Mouse (Mus musculus) MEL (cell line): Measurements from ENCODE around the gene Eif4a2. TPM values are rescaled to one million over a fixed set of nuclear protein-coding genes. Genes with fewer than 3 reads are reported as not detected.
A peak's percentile ranks its signal among the peaks of the same experiment; 100 is the strongest.

Source experiments
- DNase-seq: peaks from one replicate; pipeline ENCODE4 v3.0.0; 2011; ENCODE audit warnings: low read depth, low spot score
- H3K27ac ChIP-seq: 2 replicates; pipeline ENCODE4 v1.5.1; 2012; ENCODE audit warnings: low read depth, mild to moderate bottlenecking, control low read depth, low read length, moderate library complexity; ENCODE audit not compliant: control insufficient read depth
- H3K27me3 ChIP-seq, 2 experiments: fragments of 150-350 bp in 1 of 2; sonication (generic) in 1 of 2; 2 replicates each; pipeline ENCODE4 v1.6.1; 2012; ENCODE audit warnings: low read length in 2 of 2, mild to moderate bottlenecking in 2 of 2, improper control_type of control experiment in 1 of 2, moderate library complexity in 1 of 2; ENCODE audit not compliant: insufficient read depth in 2 of 2, control insufficient read depth in 1 of 2
- H3K36me3 ChIP-seq, 2 experiments: 2 replicates each; pipeline ENCODE4 v1.6.1; 2012 to 2014; ENCODE audit warnings: low read length in 2 of 2, improper control_type of control experiment in 1 of 2, inconsistent platforms in 1 of 2, mild to moderate bottlenecking in 1 of 2; ENCODE audit not compliant: insufficient read depth in 2 of 2, control insufficient read depth in 1 of 2
- H3K4me1 ChIP-seq, 2 experiments: fragments of 150-350 bp in 1 of 2; sonication (generic) in 1 of 2; 2 replicates each; pipeline ENCODE4 v1.6.1; 2012; ENCODE audit warnings: low read length in 2 of 2, improper control_type of control experiment in 1 of 2, mild to moderate bottlenecking in 1 of 2; ENCODE audit not compliant: insufficient read depth in 2 of 2, control insufficient read depth in 1 of 2
- H3K4me3 ChIP-seq, 2 experiments: fragments of 150-350 bp in 1 of 2; sonication (generic) in 1 of 2; 2 replicates each; pipeline ENCODE4 v1.5.1; 2012; ENCODE audit warnings: low read depth in 2 of 2, low read length in 2 of 2, mild to moderate bottlenecking in 2 of 2, moderate library complexity in 2 of 2, control low read depth in 1 of 2, improper control_type of control experiment in 1 of 2; ENCODE audit not compliant: control insufficient read depth in 1 of 2, insufficient read depth in 1 of 2
- H3K79me2 ChIP-seq: 2 replicates; pipeline ENCODE4 v1.6.1; 2012; ENCODE audit warnings: mild to moderate bottlenecking, low read length, moderate library complexity; ENCODE audit not compliant: control insufficient read depth, poor library complexity, insufficient read depth
- H3K9ac ChIP-seq: 2 replicates; pipeline ENCODE4 v1.6.1; 2012; ENCODE audit warnings: low read depth, mild to moderate bottlenecking, control low read depth, low read length, moderate library complexity; ENCODE audit not compliant: control insufficient read depth, poor library complexity, severe bottlenecking
- H3K9me3 ChIP-seq: fragments of 150-350 bp; sonication (generic); replicated peaks from 2 replicates; pipeline ENCODE4 v1.6.1; 2012; ENCODE audit warnings: mild to moderate bottlenecking, low read length, improper control_type of control experiment, moderate library complexity; ENCODE audit not compliant: insufficient read depth
- EP300 ChIP-seq, 2 experiments: IDR thresholded peaks; 2 replicates each; pipeline ENCODE4 v1.6.1; 2011; ENCODE audit warnings: improper control_type of control experiment in 2 of 2, low read length in 2 of 2, low read depth in 1 of 2, mild to moderate bottlenecking in 1 of 2
- ETS1 ChIP-seq: IDR thresholded peaks from 2 replicates; pipeline ENCODE4 v1.6.1; 2012; ENCODE audit warnings: low read depth, mild to moderate bottlenecking, inconsistent platforms, low read length, improper control_type of control experiment, moderate library complexity
- GABPA ChIP-seq: IDR thresholded peaks from 2 replicates; pipeline ENCODE4 v1.6.1; 2012; ENCODE audit warnings: low read depth, mild to moderate bottlenecking, inconsistent platforms, low read length, improper control_type of control experiment, moderate library complexity
- HCFC1 ChIP-seq: IDR thresholded peaks from 2 replicates; pipeline ENCODE4 v1.6.1; 2012; ENCODE audit warnings: low read depth, mild to moderate bottlenecking, inconsistent platforms, low read length, improper control_type of control experiment, moderate library complexity
- MAX ChIP-seq: IDR thresholded peaks from 2 replicates; pipeline ENCODE4 v1.6.1; 2011; ENCODE audit warnings: low read length, improper control_type of control experiment
- MAZ ChIP-seq: IDR thresholded peaks from 2 replicates; pipeline ENCODE4 v1.6.1; 2012; ENCODE audit warnings: low read depth, mild to moderate bottlenecking, inconsistent platforms, low read length, improper control_type of control experiment
- TBP ChIP-seq: IDR thresholded peaks from 2 replicates; pipeline ENCODE4 v1.8.0; 2011; ENCODE audit warnings: low read depth, low read length, improper control_type of control experiment
- ZKSCAN1 ChIP-seq: IDR thresholded peaks from 2 replicates; pipeline ENCODE4 v1.6.1; 2012; ENCODE audit warnings: low read depth, mild to moderate bottlenecking, inconsistent platforms, low read length, improper control_type of control experiment, moderate library complexity
- ZMIZ1 ChIP-seq: IDR thresholded peaks from 2 replicates; pipeline ENCODE4 v1.6.1; 2012; ENCODE audit warnings: low read depth, mild to moderate bottlenecking, inconsistent platforms, low read length, improper control_type of control experiment, moderate library complexity
- ZNF384 ChIP-seq: IDR thresholded peaks from 2 replicates; pipeline ENCODE4 v1.6.1; 2012; ENCODE audit warnings: low read depth, mild to moderate bottlenecking, inconsistent platforms, low read length, improper control_type of control experiment
- polyA plus RNA-seq, 2 experiments: library from polyadenylated mRNA; stranded (reverse) in 1 of 2; unstranded in 1 of 2; fragments of >175 nt in 1 of 2; fragments of >200 nt in 1 of 2; gene quantifications; 2 replicates each; pipeline versions ENCODE4 v1.2.1 to v1.2.4; 2012; ENCODE audit warnings: low replicate concordance in 2 of 2, low read depth in 1 of 2; ENCODE audit not compliant: insufficient read length in 2 of 2, insufficient read depth in 1 of 2, missing spikeins in 1 of 2
- total RNA-seq: library from RNA; depleted of rRNA; stranded (reverse); fragments of 300-350 nt; gene quantifications from 2 replicates; pipeline ENCODE4 v1.2.3, GENCODE M21; 2012; rRNA removed

Eif4a2 gene
- total and polyA plus RNA-seq, 3 experiments: 248 to 2,083 (median 290) TPM

- Histone ChIP-seq H3K9me3 (no peaks in the 10 kb centered on the region), H3K36me3 (no peaks in the 10 kb centered on the region), H3K9ac (no peak overlapping the region), H3K79me2 (no peaks in the 10 kb centered on the region), H3K27ac (no peak overlapping the region), H3K27me3 (no peaks in the 10 kb centered on the region), H3K4me3 (no peak overlapping the region)
- TF ChIP-seq ZNF384 (peak; percentile 79), ETS1 (0 out of 2 replicates have a peak, but pooled peaks have one; percentile 30), EP300 (IDR thresholded peaks at IDR 0.05; ENCODE audit: low read depth in 1 of 2, low read length in 2 of 2) (peak in 1 of 2 experiments; percentile 23; a peak in 1 of 4 replicates), HCFC1 (no peak), TBP (peak; percentile 54), ZMIZ1 (no peak), ZKSCAN1 (no peak), GABPA (no peak), MAX (no peak), MAZ (no peak)
- TF ChIP-seq, all 39 proteins: peak for 4
- DNase-seq: peak; percentile 26
- H3K4me1 ChIP-seq: no peaks in the 10 kb centered on the region; a peak in 1 of 4 replicates
Observed at GRCm38 (mm10) chr16:23162116-23162515, 54.9 kb downstream of the Eif4a2 start.

Other genes with a start within 250 kb of the Eif4a2 start
- gene Tbccd1, start 249.8 kb upstream of the Eif4a2 start, total RNA-seq: 20.4 and 28.7 TPM in 2 replicates
- 10 to 100 TPM in 1 of 2 experiments, not detected in 1; 23.8 TPM for gene Tbccd1, start 249.8 kb upstream of the Eif4a2 start, polyA plus RNA-seq
- gene Dnajb11, start 249.6 kb upstream of the Eif4a2 start, total RNA-seq: 116 and 147 TPM in 2 replicates
- 100 to 1,000 TPM in 1 of 2 experiments, 10 to 100 TPM in 1; 90.2 to 139 TPM for gene Dnajb11, start 249.6 kb upstream of the Eif4a2 start, polyA plus RNA-seq
- 0.16 TPM in 1 of 2 replicates, not detected in the other for gene Ahsg, start 216.2 kb upstream of the Eif4a2 start, total RNA-seq
- gene Ahsg, start 216.2 kb upstream of the Eif4a2 start, polyA plus RNA-seq: under 1 TPM in 1 of 2 experiments, not detected in 1; 0.13 TPM
- gene Fetub, start 189.1 kb upstream of the Eif4a2 start, total RNA-seq: 0.26 TPM in 1 of 2 replicates, not detected in the other
- gene Fetub, start 189.1 kb upstream of the Eif4a2 start, polyA plus RNA-seq: under 1 TPM in 1 of 2 experiments, not detected in 1; 0.96 TPM
- not detected in 2 replicates for gene Hrg, start 156.4 kb upstream of the Eif4a2 start, total RNA-seq
- not detected for gene Hrg, start 156.4 kb upstream of the Eif4a2 start, polyA plus RNA-seq
- gene Kng2, start 78.0 kb upstream of the Eif4a2 start, total RNA-seq: not detected in 2 replicates
- not detected for gene Kng2, start 78.0 kb upstream of the Eif4a2 start, polyA plus RNA-seq
- not detected in 2 replicates for gene Kng1, start 49.6 kb upstream of the Eif4a2 start, total RNA-seq
- gene Kng1, start 49.6 kb upstream of the Eif4a2 start, polyA plus RNA-seq: not detected
- 77.9 and 93.2 TPM in 2 replicates for gene Rfc4, start 20.3 kb downstream of the Eif4a2 start, total RNA-seq
- 10 to 100 TPM in 1 of 2 experiments, not detected in 1; 52.1 TPM for gene Rfc4, start 20.3 kb downstream of the Eif4a2 start, polyA plus RNA-seq
- not detected in 2 replicates for gene Adipoq, start 39.1 kb downstream of the Eif4a2 start, total RNA-seq
- gene Adipoq, start 39.1 kb downstream of the Eif4a2 start, polyA plus RNA-seq: not detected
- gene St6gal1, start 117.3 kb downstream of the Eif4a2 start, total RNA-seq: not detected in 2 replicates
- gene St6gal1, start 117.3 kb downstream of the Eif4a2 start, polyA plus RNA-seq: not detected